8 mouse cellular contexts compared by ENCODE assay signal in genomic region chr16:58669264-58669663, GRCm38 (mm10). TPM values are rescaled to one million over a fixed set of nuclear protein-coding genes. Genes with fewer than 3 reads are reported as not detected.
DNase-seq lines count a peak whose midpoint lies in the region; ATAC-seq and TF ChIP-seq lines count a peak whose summit lies in the region.

No protein-coding gene starts in this region.

- no peaks in the 10 kb centered on the region for H3K27me3 ChIP-seq in kidney, embryonic 14.5 days (ENCODE audit: control insufficient read depth, insufficient read depth, low read length)
- H3K27me3 ChIP-seq in kidney, adult 2 months (replicated peaks; ENCODE audit: control insufficient read depth, insufficient read depth, low read length) = no peaks in the 10 kb centered on the region
- H3K27me3 ChIP-seq in embryonic facial prominence, embryonic 10.5 days (replicated peaks; ENCODE audit: low read depth, poor library complexity, severe bottlenecking) = no peaks in the 10 kb centered on the region
- H3K27me3 ChIP-seq in hindbrain, embryonic 11.5 days (ENCODE audit: control insufficient read depth, insufficient read depth, low read length) = no peaks in the 10 kb centered on the region
- H3K27me3 ChIP-seq in midbrain, embryonic 11.5 days (ENCODE audit: control insufficient read depth, insufficient read depth, low read length) = no peaks in the 10 kb centered on the region

- no peaks in the 10 kb centered on the region for H3K9me3 ChIP-seq in kidney, embryonic 14.5 days (ENCODE audit: control insufficient read depth, low read length)
- no peaks in the 10 kb centered on the region for H3K9me3 ChIP-seq in embryonic facial prominence, embryonic 10.5 days
- H3K9me3 ChIP-seq in hindbrain, embryonic 11.5 days (ENCODE audit: control insufficient read depth, low read length) = no peaks in the 10 kb centered on the region
- no peaks in the 10 kb centered on the region for H3K9me3 ChIP-seq in midbrain, embryonic 11.5 days (ENCODE audit: control insufficient read depth, low read length)

- TF ChIP-seq POLR2A in kidney, adult 2 months (IDR thresholded peaks at IDR 0.05; ENCODE audit: low read depth, low read length) = no peak

- H3K9ac ChIP-seq in kidney, embryonic 14.5 days (ENCODE audit: low read depth, low read length) = no peak overlapping the region
- H3K9ac ChIP-seq in hindbrain, embryonic 11.5 days (ENCODE audit: low read depth, low read length) = no peak overlapping the region
- no peak overlapping the region for H3K9ac ChIP-seq in midbrain, embryonic 11.5 days (ENCODE audit: low read length)

- ATAC-seq in kidney, embryonic 14.5 days (ENCODE audit: low FRiP score, low TSS enrichment) = no peak
- no peak for ATAC-seq in hindbrain, embryonic 11.5 days (ENCODE audit: low FRiP score)
- ATAC-seq in midbrain, embryonic 11.5 days (ENCODE audit: low FRiP score) = no peak

- peaks cover 8% of the 10 kb centered on the region for H3K36me3 ChIP-seq in kidney, embryonic 14.5 days (ENCODE audit: control insufficient read depth, insufficient read depth, low read length)
- no peaks in the 10 kb centered on the region; the same call in 1 of the 2 replicates for H3K36me3 ChIP-seq in kidney, adult 2 months (ENCODE audit: control insufficient read depth, insufficient read depth, low read length)
- peaks cover 14% of the 10 kb centered on the region for H3K36me3 ChIP-seq in embryonic facial prominence, embryonic 10.5 days (replicated peaks)
- no peaks in the 10 kb centered on the region for H3K36me3 ChIP-seq in hindbrain, embryonic 11.5 days (ENCODE audit: control insufficient read depth, insufficient read depth, low read length)
- H3K36me3 ChIP-seq in midbrain, embryonic 11.5 days (ENCODE audit: control insufficient read depth, insufficient read depth, low read length) = 0 out of 2 replicates have a peak, but pooled peaks cover 3% of the 10 kb centered on the region

- DNase-seq in kidney, adult 2 months = no peak
- no peak for DNase-seq in embryonic facial prominence, embryonic 10.5 days (ENCODE audit: low spot score)
- no peak for DNase-seq in hindbrain, embryonic 11.5 days (ENCODE audit: low spot score)
- DNase-seq in midbrain, embryonic 11.5 days (ENCODE audit: low spot score, missing footprints) = peak; percentile 79
- no peak for DNase-seq in T-cell, adult 2 months (ENCODE audit: low spot score)
- DNase-seq in cerebellum, postnatal 4 days (ENCODE audit: low spot score in 2 of 2) = no peak
- DNase-seq in retina, postnatal 1 day = no peak

- no peak overlapping the region for H3K4me3 ChIP-seq in kidney, embryonic 14.5 days (ENCODE audit: low read length)
- H3K4me3 ChIP-seq in kidney, adult 2 months (ENCODE audit: insufficient read depth, low read depth, low read length) = no peak overlapping the region
- 0 out of 2 replicates have a peak overlapping the region, but pooled peaks have one; percentile 94 for H3K4me3 ChIP-seq in embryonic facial prominence, embryonic 10.5 days
- no peak overlapping the region; the same call in 1 of the 2 replicates for H3K4me3 ChIP-seq in hindbrain, embryonic 11.5 days (ENCODE audit: low read depth, low read length)
- H3K4me3 ChIP-seq in midbrain, embryonic 11.5 days (ENCODE audit: low read depth, low read length) = no peak overlapping the region

- peak overlapping the region; percentile 84 for H3K4me2 ChIP-seq in kidney, embryonic 14.5 days (replicated peaks; ENCODE audit: low read depth, low read length)
- no peak overlapping the region for H3K4me2 ChIP-seq in hindbrain, embryonic 11.5 days (replicated peaks; ENCODE audit: low read depth, low read length)
- H3K4me2 ChIP-seq in midbrain, embryonic 11.5 days = 0 out of 2 replicates have a peak overlapping the region, but pooled peaks have one; percentile 84

- H3K4me1 ChIP-seq in kidney, embryonic 14.5 days (ENCODE audit: control insufficient read depth, insufficient read depth, low read length) = peaks cover 7% of the 10 kb centered on the region; the same call in 1 of the 2 replicates
- H3K4me1 ChIP-seq in kidney, adult 2 months (ENCODE audit: control insufficient read depth, insufficient read depth, low read length) = peaks cover 6% of the 10 kb centered on the region; the same call in 1 of the 2 replicates
- H3K4me1 ChIP-seq in embryonic facial prominence, embryonic 10.5 days = peaks cover 16% of the 10 kb centered on the region
- H3K4me1 ChIP-seq in hindbrain, embryonic 11.5 days (replicated peaks; ENCODE audit: control insufficient read depth, insufficient read depth, low read length) = no peaks in the 10 kb centered on the region
- peaks cover 2% of the 10 kb centered on the region; the same call in 1 of the 2 replicates for H3K4me1 ChIP-seq in midbrain, embryonic 11.5 days (ENCODE audit: control insufficient read depth, insufficient read depth, low read length)

- no peak for TF ChIP-seq CTCF in kidney, adult 2 months (conservative IDR thresholded peaks at IDR 0.05; ENCODE audit: insufficient read depth, insufficient read length, low read depth, low read length)

- WGBS in kidney, embryonic 14.5 days = 66% methylated on average over 5 of the region's 5 CpGs
- WGBS in kidney, adult 2 months = 50% methylated on average over 5 of the region's 5 CpGs
- WGBS in embryonic facial prominence, embryonic 10.5 days = 64% methylated on average over 5 of the region's 5 CpGs
- 68% methylated on average over 5 of the region's 5 CpGs for WGBS in hindbrain, embryonic 11.5 days
- WGBS in midbrain, embryonic 11.5 days = 67% methylated on average over 5 of the region's 5 CpGs

- no peak overlapping the region for H3K27ac ChIP-seq in kidney, embryonic 14.5 days (ENCODE audit: low read depth, low read length)
- H3K27ac ChIP-seq in kidney, adult 2 months (ENCODE audit: insufficient read depth, low read depth, low read length) = no peak overlapping the region
- 0 out of 2 replicates have a peak overlapping the region, but pooled peaks have one; percentile 35 for H3K27ac ChIP-seq in embryonic facial prominence, embryonic 10.5 days (replicated peaks)
- H3K27ac ChIP-seq in hindbrain, embryonic 11.5 days (ENCODE audit: low read depth, low read length) = 0 out of 2 replicates have a peak overlapping the region, but pooled peaks have one; percentile 11
- H3K27ac ChIP-seq in midbrain, embryonic 11.5 days (ENCODE audit: low read depth, low read length) = no peak overlapping the region

RNA-seq across cellular contexts. Expression of gene Cpox, which starts 0.8 kb away (rescaled TPM):
- polyA plus RNA-seq in kidney, embryonic 14.5 days (2014; fragmentation: Nextera tagmentation; extraction: Ambion mirVana) = 22.3 and 29.6 TPM in 2 replicates
- 27.7 and 29.8 TPM in 2 replicates for polyA plus RNA-seq in kidney, adult 2 months (2012; rRNA removed)
- 25.0 and 26.9 TPM in 2 replicates for polyA plus RNA-seq in embryonic facial prominence, embryonic 10.5 days (2016; fragmentation: Nextera tagmentation; extraction: Ambion mirVana)
- polyA plus RNA-seq in hindbrain, embryonic 11.5 days (2014; fragmentation: Nextera tagmentation; extraction: Ambion mirVana) = 21.0 and 23.4 TPM in 2 replicates
- 16.7 and 17.6 TPM in 2 replicates for polyA plus RNA-seq in midbrain, embryonic 11.5 days (2014; fragmentation: Nextera tagmentation; extraction: Ambion mirVana)

RNA-seq across cellular contexts. Expression of gene E330017A01Rik, which starts 30.7 kb away (rescaled TPM):
- polyA plus RNA-seq in kidney, embryonic 14.5 days (2014; fragmentation: Nextera tagmentation; extraction: Ambion mirVana) = 0.17 and 0.39 TPM in 2 replicates
- polyA plus RNA-seq in kidney, adult 2 months (2012; rRNA removed) = not detected in 2 replicates
- not detected in 2 replicates for polyA plus RNA-seq in embryonic facial prominence, embryonic 10.5 days (2016; fragmentation: Nextera tagmentation; extraction: Ambion mirVana)
- polyA plus RNA-seq in hindbrain, embryonic 11.5 days (2014; fragmentation: Nextera tagmentation; extraction: Ambion mirVana) = not detected in 2 replicates
- polyA plus RNA-seq in midbrain, embryonic 11.5 days (2014; fragmentation: Nextera tagmentation; extraction: Ambion mirVana) = not detected in 2 replicates

RNA-seq across cellular contexts. Expression of gene Gpr15, which starts 49.6 kb away (rescaled TPM):
- 0.11 TPM in 1 of 2 replicates, not detected in the other for polyA plus RNA-seq in kidney, embryonic 14.5 days (2014; fragmentation: Nextera tagmentation; extraction: Ambion mirVana)
- polyA plus RNA-seq in kidney, adult 2 months (2012; rRNA removed) = 0.08 and 0.09 TPM in 2 replicates
- not detected in 2 replicates for polyA plus RNA-seq in embryonic facial prominence, embryonic 10.5 days (2016; fragmentation: Nextera tagmentation; extraction: Ambion mirVana)
- not detected in 2 replicates for polyA plus RNA-seq in hindbrain, embryonic 11.5 days (2014; fragmentation: Nextera tagmentation; extraction: Ambion mirVana)
- 0.10 TPM in 1 of 2 replicates, not detected in the other for polyA plus RNA-seq in midbrain, embryonic 11.5 days (2014; fragmentation: Nextera tagmentation; extraction: Ambion mirVana)

RNA-seq across cellular contexts. Expression of gene Gm813, which starts 52.5 kb away (rescaled TPM):
- polyA plus RNA-seq in kidney, embryonic 14.5 days (2014; fragmentation: Nextera tagmentation; extraction: Ambion mirVana) = not detected in 2 replicates
- not detected in 2 replicates for polyA plus RNA-seq in kidney, adult 2 months (2012; rRNA removed)
- not detected in 2 replicates for polyA plus RNA-seq in embryonic facial prominence, embryonic 10.5 days (2016; fragmentation: Nextera tagmentation; extraction: Ambion mirVana)
- not detected in 2 replicates for polyA plus RNA-seq in hindbrain, embryonic 11.5 days (2014; fragmentation: Nextera tagmentation; extraction: Ambion mirVana)
- polyA plus RNA-seq in midbrain, embryonic 11.5 days (2014; fragmentation: Nextera tagmentation; extraction: Ambion mirVana) = not detected in 2 replicates

RNA-seq across cellular contexts. Expression of gene Cldnd1, which starts 58.4 kb away (rescaled TPM):
- 106 and 125 TPM in 2 replicates for polyA plus RNA-seq in kidney, embryonic 14.5 days (2014; fragmentation: Nextera tagmentation; extraction: Ambion mirVana)
- polyA plus RNA-seq in kidney, adult 2 months (2012; rRNA removed) = 45.0 and 47.0 TPM in 2 replicates
- 101 and 105 TPM in 2 replicates for polyA plus RNA-seq in embryonic facial prominence, embryonic 10.5 days (2016; fragmentation: Nextera tagmentation; extraction: Ambion mirVana)
- 137 and 140 TPM in 2 replicates for polyA plus RNA-seq in hindbrain, embryonic 11.5 days (2014; fragmentation: Nextera tagmentation; extraction: Ambion mirVana)
- polyA plus RNA-seq in midbrain, embryonic 11.5 days (2014; fragmentation: Nextera tagmentation; extraction: Ambion mirVana) = 125 and 137 TPM in 2 replicates

Comparison
In these comparisons a context has a peak if more than half of its experiments do, and no peak if none do; other contexts are left out.
1. H3K27ac ChIP-seq: peak in embryonic facial prominence, embryonic 10.5 days (single experiment) and hindbrain, embryonic 11.5 days (single experiment); none in kidney, embryonic 14.5 days (single experiment), kidney, adult 2 months (single experiment) and midbrain, embryonic 11.5 days (single experiment).